Mouse (Mus musculus) stomach, embryonic 16.5 days (tissue): ENCODE measurements around the gene Klhl31. TPM values are rescaled to one million over a fixed set of nuclear protein-coding genes. Genes with fewer than 3 reads are reported as not detected.

Experiments
- ATAC-seq: fragments of 200-750 bp; cut with Nextera tagmentation; 2 replicates; pipeline ENCODE4 v1.8.0; 2017; ENCODE audit warnings: moderate number of reproducible peaks, moderate TSS enrichment; ENCODE audit not compliant: insufficient read depth, low FRiP score
- H3K27ac ChIP-seq: fragments of 300-500 bp; sonication (generic); 2 replicates; pipeline ENCODE4 v1.5.1; 2014; ENCODE audit warnings: low read length
- H3K27me3 ChIP-seq: fragments of 300-500 bp; sonication (generic); 2 replicates; pipeline ENCODE4 v1.6.1; 2014; ENCODE audit warnings: low read length, control low read depth, mixed read lengths; ENCODE audit not compliant: control insufficient read depth, insufficient read depth
- H3K36me3 ChIP-seq: fragments of 300-500 bp; sonication (generic); 2 replicates; pipeline ENCODE4 v1.6.1; 2014; ENCODE audit warnings: low read length; ENCODE audit not compliant: control insufficient read depth, insufficient read depth
- H3K4me1 ChIP-seq: fragments of 300-500 bp; sonication (generic); 2 replicates; pipeline ENCODE4 v1.6.1; 2014; ENCODE audit warnings: low read length, control low read depth, mixed read lengths; ENCODE audit not compliant: control insufficient read depth, insufficient read depth
- H3K4me2 ChIP-seq: fragments of 300-500 bp; sonication (generic); 2 replicates; pipeline ENCODE4 v1.6.1; 2014; ENCODE audit warnings: low read depth, low read length, mixed read lengths
- H3K4me3 ChIP-seq: fragments of 300-500 bp; sonication (generic); replicated peaks from 2 replicates; pipeline ENCODE4 v1.5.1; 2014; ENCODE audit warnings: mild to moderate bottlenecking, low read length
- H3K9ac ChIP-seq: fragments of 300-500 bp; sonication (generic); 2 replicates; pipeline ENCODE4 v1.6.1; 2014; ENCODE audit warnings: low read length
- H3K9me3 ChIP-seq: fragments of 300-500 bp; sonication (generic); replicated peaks from 2 replicates; pipeline ENCODE4 v1.6.1; 2016; ENCODE audit warnings: low read length, control low read depth; ENCODE audit not compliant: control insufficient read depth
- WGBS: fragments of 180-500 bp; shearing (Covaris S2); extraction: QIAGEN DNeasy Blood & Tissue Kit; methylation state at CpG from one replicate; pipeline ENCODE4 v1.1.7; 2014; 5-methylcytosine and 5-hydroxymethylcytosine counted together
- polyA plus RNA-seq: library from polyadenylated mRNA; unstranded; fragments of >200 nt; fragmentation: Nextera tagmentation; extraction: Ambion mirVana; gene quantifications from 2 replicates; pipeline ENCODE4 v1.2.1, GENCODE M21; 2015

Gene Klhl31
- polyA plus RNA-seq, 1 experiment from 2014 or later = 6.6 TPM

GRCm38 (mm10) chr9:77632432-77632831 lies 3.9 kb upstream of the Klhl31 start:
- no peak overlapping the region for H3K27ac ChIP-seq
- WGBS = 92% methylated on average over 3 of the region's 3 CpGs
- H3K4me3 ChIP-seq = no peak overlapping the region
- H3K36me3 ChIP-seq = no peaks in the 10 kb centered on the region
- no peaks in the 10 kb centered on the region; the same call in 1 of the 2 replicates for H3K4me1 ChIP-seq
- H3K9ac ChIP-seq = no peak overlapping the region
- no peaks in the 10 kb centered on the region for H3K27me3 ChIP-seq
- no peak overlapping the region for H3K4me2 ChIP-seq
- ATAC-seq = no peak
- H3K9me3 ChIP-seq = no peaks in the 10 kb centered on the region

DNA sequence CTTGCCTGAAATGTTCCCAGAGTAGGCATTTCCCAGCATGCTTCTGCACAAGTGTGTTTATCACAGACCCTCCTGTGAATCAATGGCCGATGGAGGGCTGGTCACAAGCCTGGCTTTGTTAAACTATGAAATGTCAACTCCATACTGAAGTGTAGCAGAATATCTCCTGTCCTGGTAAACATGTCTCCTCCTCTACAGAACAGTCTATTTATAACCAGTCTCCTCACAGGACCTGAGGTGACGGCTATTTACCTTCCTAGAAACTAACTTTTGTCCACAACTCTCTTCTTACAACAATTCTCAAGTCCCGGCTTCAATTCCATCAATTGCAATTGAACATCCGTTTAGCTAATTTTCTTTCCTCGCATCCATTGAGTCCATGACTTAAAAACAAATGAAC lies 297 bp upstream of the Klhl31 start:
- Histone ChIP-seq H3K27ac (no peak overlapping the region), H3K9me3 (no peaks in the 10 kb centered on the region), H3K4me3 (no peak overlapping the region), H3K4me1 (no peaks in the 10 kb centered on the region; the same call in 1 of the 2 replicates), H3K4me2 (no peak overlapping the region), H3K9ac (no peak overlapping the region), H3K27me3 (no peaks in the 10 kb centered on the region), H3K36me3 (no peaks in the 10 kb centered on the region)
- ATAC-seq = no peak
- 63% methylated on average over 5 of the region's 5 CpGs for WGBS

GRCm38 (mm10) chr9:77637357-77637756 lies 1.1 kb downstream of the Klhl31 start:
- Histone ChIP-seq H3K4me1 (no peaks in the 10 kb centered on the region; the same call in 1 of the 2 replicates), H3K9me3 (no peaks in the 10 kb centered on the region), H3K9ac (no peak overlapping the region), H3K4me2 (no peak overlapping the region), H3K27ac (no peak overlapping the region), H3K36me3 (no peaks in the 10 kb centered on the region), H3K4me3 (no peak overlapping the region), H3K27me3 (no peaks in the 10 kb centered on the region)
- ATAC-seq = no peak
- WGBS = 61% methylated on average over 10 of the region's 10 CpGs

DNA sequence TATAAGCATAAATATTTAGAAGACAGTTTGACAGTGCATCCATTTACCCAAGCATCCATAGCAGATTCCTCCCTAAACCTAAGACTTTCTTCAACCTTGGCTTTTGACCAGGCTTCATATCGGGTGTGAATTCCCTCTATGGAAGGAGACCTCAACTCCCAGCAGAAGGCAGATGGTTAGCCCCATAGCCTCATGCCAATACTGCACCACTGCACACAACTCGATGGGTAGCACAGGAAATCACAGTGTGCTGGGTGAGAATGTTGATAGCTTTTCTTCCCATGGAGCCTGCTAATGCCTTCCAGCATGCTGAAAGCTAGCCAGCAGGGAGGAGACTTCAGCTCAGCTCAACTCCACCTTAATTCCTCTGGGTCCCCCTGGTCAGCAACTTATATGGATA lies 8.9 kb downstream of the Klhl31 start:
- WGBS = 50% methylated on average over 2 of the region's 2 CpGs
- Histone ChIP-seq H3K9ac (no peak overlapping the region), H3K27me3 (no peaks in the 10 kb centered on the region), H3K4me3 (no peak overlapping the region), H3K4me2 (no peak overlapping the region), H3K9me3 (no peaks in the 10 kb centered on the region), H3K27ac (no peak overlapping the region), H3K4me1 (no peaks in the 10 kb centered on the region), H3K36me3 (no peaks in the 10 kb centered on the region)
- ATAC-seq = no peak

DNA sequence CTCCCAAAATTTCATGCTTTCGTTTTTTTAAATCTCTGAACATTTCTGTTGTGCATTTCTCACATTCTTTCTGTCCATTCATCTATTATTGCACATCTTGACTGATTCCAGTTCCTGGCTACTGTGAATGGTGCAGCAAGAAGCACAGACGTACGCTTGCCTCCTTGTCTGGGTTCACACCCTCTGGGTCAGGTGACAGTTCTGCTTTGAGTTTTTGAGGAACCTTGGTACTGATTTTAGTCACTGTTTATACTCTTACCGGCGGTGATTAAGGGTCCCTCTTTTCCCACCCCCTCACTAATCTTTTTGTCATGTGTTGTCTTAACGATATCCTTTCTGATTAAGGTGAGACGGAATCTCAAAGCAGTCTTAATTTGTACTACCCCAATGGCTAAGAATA lies 15.5 kb downstream of the Klhl31 start:
- no peak for ATAC-seq

GRCm38 (mm10) chr9:77653907-77654306 lies 17.6 kb downstream of the Klhl31 start:
- no peak for ATAC-seq
- H3K9ac ChIP-seq = no peak overlapping the region
- 0 out of 2 replicates have a peak, but pooled peaks cover 5% of the 10 kb centered on the region for H3K27me3 ChIP-seq
- no peaks in the 10 kb centered on the region; the same call in 1 of the 2 replicates for H3K4me1 ChIP-seq
- WGBS = 80% methylated on average over 3 of the region's 3 CpGs
- no peak overlapping the region for H3K4me3 ChIP-seq
- H3K36me3 ChIP-seq = no peaks in the 10 kb centered on the region
- H3K27ac ChIP-seq = no peak overlapping the region
- H3K9me3 ChIP-seq = no peaks in the 10 kb centered on the region
- no peak overlapping the region for H3K4me2 ChIP-seq

More for the DNA sequence above, 15.5 kb downstream of the Klhl31 start:
- H3K36me3 ChIP-seq = no peaks in the 10 kb centered on the region
- no peak overlapping the region for H3K27ac ChIP-seq
- WGBS = 43% methylated on average over 7 of the region's 7 CpGs
- no peak overlapping the region for H3K9ac ChIP-seq
- no peak overlapping the region for H3K4me2 ChIP-seq
- no peak overlapping the region for H3K4me3 ChIP-seq
- 0 out of 2 replicates have a peak, but pooled peaks cover 5% of the 10 kb centered on the region for H3K27me3 ChIP-seq
- H3K9me3 ChIP-seq = no peaks in the 10 kb centered on the region
- no peaks in the 10 kb centered on the region; the same call in 1 of the 2 replicates for H3K4me1 ChIP-seq

GRCm38 (mm10) chr9:77655181-77655934 lies 19.1 kb downstream of the Klhl31 start:
- Histone ChIP-seq H3K4me1 (no peaks in the 10 kb centered on the region; the same call in 1 of the 2 replicates), H3K4me2 (peak overlapping the region; percentile 100), H3K9me3 (no peaks in the 10 kb centered on the region), H3K27ac (no peak overlapping the region), H3K27me3 (0 out of 2 replicates have a peak, but pooled peaks cover 5% of the 10 kb centered on the region), H3K36me3 (no peaks in the 10 kb centered on the region), H3K4me3 (peak overlapping the region; percentile 59), H3K9ac (peak overlapping the region; percentile 72)
- ATAC-seq = peak; percentile 77
- WGBS = under 1% methylated on average over 85 of the region's 85 CpGs

- peak overlapping the region; percentile 100 for H3K4me2 ChIP-seq
- no peaks in the 10 kb centered on the region; the same call in 1 of the 2 replicates for H3K4me1 ChIP-seq
- WGBS = under 1% methylated on average over 7 of the region's 7 CpGs
- H3K27ac ChIP-seq = no peak overlapping the region
- 0 out of 2 replicates have a peak, but pooled peaks cover 5% of the 10 kb centered on the region for H3K27me3 ChIP-seq
- H3K4me3 ChIP-seq = peak overlapping the region; percentile 59
- H3K36me3 ChIP-seq = no peaks in the 10 kb centered on the region
- H3K9ac ChIP-seq = peak overlapping the region; percentile 72
- H3K9me3 ChIP-seq = no peaks in the 10 kb centered on the region
- 0 out of 2 replicates have a peak, but pooled peaks have one; percentile 21 for ATAC-seq
Measured at GRCm38 (mm10) chr9:77655935-77656288, 19.6 kb downstream of the Klhl31 start.

- ATAC-seq = no peak
- Histone ChIP-seq H3K36me3 (no peaks in the 10 kb centered on the region), H3K9me3 (no peaks in the 10 kb centered on the region), H3K27ac (no peak overlapping the region), H3K4me3 (no peak overlapping the region), H3K4me2 (no peak overlapping the region), H3K4me1 (no peaks in the 10 kb centered on the region), H3K9ac (no peak overlapping the region), H3K27me3 (no peaks in the 10 kb centered on the region)
- WGBS = 56% methylated on average over 3 of the region's 3 CpGs
Measured at GRCm38 (mm10) chr9:77662917-77663316, 26.6 kb downstream of the Klhl31 start.
